Mouse (Mus musculus): Measurements from ENCODE around the gene Ifna6.

The Ifna6 gene

GRCm38 (mm10) chr4:88841438-88841911, 14.3 kb downstream of the Ifna6 start, which contains the start of gene Ifna4:
TSS of gene Ifna4 (plus strand) at chr4:88841861.
- DNase-seq (ENCODE audit: extremely low read depth, low read depth, low spot score) = no peak

DNA sequence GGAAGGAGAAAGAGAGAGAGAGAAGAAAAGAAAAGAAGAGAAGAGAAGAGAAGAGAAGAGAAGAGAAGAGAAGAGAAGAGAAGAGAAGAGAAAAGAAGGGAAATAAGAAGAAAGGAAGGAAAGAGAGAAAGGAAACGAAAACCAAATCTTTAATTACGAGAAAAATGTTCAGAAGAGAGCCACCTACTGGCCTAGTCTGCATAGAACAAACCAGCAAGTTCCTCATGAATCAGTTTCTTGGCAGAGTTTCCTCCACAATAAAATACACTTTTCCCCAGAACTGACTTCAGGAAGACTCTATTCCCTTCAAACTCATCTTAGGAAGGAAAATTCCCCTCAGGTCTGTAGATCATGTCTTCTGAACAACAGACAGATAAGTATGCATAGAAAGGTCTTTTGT, 18.1 kb downstream of the Ifna6 start:
- no peak for DNase-seq (ENCODE audit: extremely low read depth, low read depth, low spot score)

- no peak for DNase-seq (ENCODE audit: extremely low read depth, low read depth, low spot score)
These were observed 22.5 kb downstream of the Ifna6 start, which contains the start of gene Ifna1 for GRCm38 (mm10) chr4:88849698-88850097. TSS of gene Ifna1 (plus strand) at chr4:88850087.

GRCm38 (mm10) chr4:88851026-88851763, 24.0 kb downstream of the Ifna6 start:
- DNase-seq (ENCODE audit: extremely low read depth, low read depth, low spot score) = no peak

DNA sequence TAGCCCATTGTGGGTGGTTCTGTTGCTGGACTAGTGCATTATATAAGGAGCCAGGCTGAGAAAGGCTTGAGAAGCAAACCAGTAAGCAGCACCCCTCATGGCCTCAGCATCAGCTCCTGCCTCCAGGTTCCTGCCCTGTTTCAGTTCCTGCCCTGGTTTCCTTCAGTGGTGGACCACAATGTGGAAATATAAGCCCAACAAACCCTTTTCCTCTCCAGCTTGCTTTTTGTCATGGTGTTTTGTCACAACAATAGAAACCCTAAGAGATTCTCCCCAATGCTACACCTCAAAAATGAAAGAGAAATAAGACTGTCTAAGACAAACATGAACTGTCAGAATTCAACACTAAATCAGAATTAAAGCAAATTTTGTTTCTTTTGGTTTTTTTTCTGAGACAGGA, 32.0 kb downstream of the Ifna6 start:
- DNase-seq (ENCODE audit: extremely low read depth, low read depth, low spot score) = no peak

- DNase-seq (ENCODE audit: extremely low read depth, low read depth, low spot score) = no peak
These were observed 36.1 kb downstream of the Ifna6 start for GRCm38 (mm10) chr4:88863309-88863708.

GRCm38 (mm10) chr4:88864599-88864998, 37.4 kb downstream of the Ifna6 start:
- DNase-seq (ENCODE audit: extremely low read depth, low read depth, low spot score) = no peak

GRCm38 (mm10) chr4:88865011-88865569, 37.9 kb downstream of the Ifna6 start:
- DNase-seq (ENCODE audit: extremely low read depth, low read depth, low spot score) = no peak

GRCm38 (mm10) chr4:88867366-88867925, 40.2 kb downstream of the Ifna6 start:
- DNase-seq (ENCODE audit: extremely low read depth, low read depth, low spot score) = no peak

- DNase-seq (ENCODE audit: extremely low read depth, low read depth, low spot score) = no peak
These were observed 41.0 kb downstream of the Ifna6 start for GRCm38 (mm10) chr4:88867926-88868911.

DNA sequence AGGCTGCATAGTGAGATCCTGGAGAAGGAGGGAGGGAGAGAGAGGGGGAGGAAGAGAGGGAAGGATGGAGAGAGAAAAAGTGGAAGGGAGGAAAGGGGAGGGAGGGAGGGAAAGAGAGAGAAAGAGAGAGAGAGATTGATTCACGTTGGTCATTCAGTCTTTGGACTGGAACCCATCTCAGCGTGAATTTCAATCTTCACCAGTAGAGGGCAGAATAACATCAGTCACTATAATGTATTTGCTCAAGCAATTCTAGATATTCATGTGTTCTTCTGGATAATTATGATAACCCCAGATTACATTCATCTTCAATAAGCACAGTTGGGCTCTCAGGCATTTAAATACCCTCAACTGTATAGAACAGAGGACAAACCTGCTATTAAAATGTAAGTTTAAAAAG, 45.5 kb downstream of the Ifna6 start:
- DNase-seq (ENCODE audit: extremely low read depth, low read depth, low spot score) = no peak

- no peak for DNase-seq (ENCODE audit: extremely low read depth, low read depth, low spot score)
These were observed 48.3 kb downstream of the Ifna6 start for GRCm38 (mm10) chr4:88875435-88876095.

DNA sequence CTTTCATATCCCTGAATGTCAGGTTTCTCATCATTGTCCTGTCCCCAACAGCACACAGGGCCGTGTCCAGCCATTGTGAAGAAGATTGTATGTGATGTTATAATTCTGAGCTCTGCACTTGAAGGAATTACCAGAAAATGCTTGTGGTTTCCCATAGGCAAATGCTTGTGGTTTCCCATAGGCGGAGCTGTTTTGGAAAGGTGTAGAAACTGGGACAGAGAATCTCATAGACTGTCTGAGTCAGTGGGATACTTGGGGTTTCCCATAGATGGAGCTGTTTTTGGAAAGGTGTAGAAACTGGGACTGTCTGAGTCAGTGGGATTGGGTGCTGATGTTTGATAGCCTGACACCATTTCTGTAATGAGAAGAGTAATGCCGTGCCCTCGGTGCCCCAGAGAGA, 49.3 kb downstream of the Ifna6 start:
- no peak for DNase-seq (ENCODE audit: extremely low read depth, low read depth, low spot score)

All from fat pad, adult 2 months (tissue).